Mouse (Mus musculus) adrenal gland, adult 8-10 months (tissue): ENCODE results near the gene Gm4450. TPM values are rescaled to one million over a fixed set of nuclear protein-coding genes. Genes with fewer than 3 reads are reported as not detected.
A peak's percentile ranks its signal among the peaks of the same experiment; 100 is the strongest.
"Not testable (repeated sequence)": the region's sequence is repeated elsewhere in the genome, so short reads cannot be mapped to it uniquely, and the experiment has no call there.

Source experiments
- DNase-seq: peaks from one replicate; pipeline ENCODE4 v3.0.0; 2022
- total RNA-seq, 4 experiments: library from RNA; stranded (reverse); gene quantifications; 2 replicates each; pipeline ENCODE4 v1.2.4; 2022

Gene Gm4450
- total RNA-seq = not detected

DNA sequence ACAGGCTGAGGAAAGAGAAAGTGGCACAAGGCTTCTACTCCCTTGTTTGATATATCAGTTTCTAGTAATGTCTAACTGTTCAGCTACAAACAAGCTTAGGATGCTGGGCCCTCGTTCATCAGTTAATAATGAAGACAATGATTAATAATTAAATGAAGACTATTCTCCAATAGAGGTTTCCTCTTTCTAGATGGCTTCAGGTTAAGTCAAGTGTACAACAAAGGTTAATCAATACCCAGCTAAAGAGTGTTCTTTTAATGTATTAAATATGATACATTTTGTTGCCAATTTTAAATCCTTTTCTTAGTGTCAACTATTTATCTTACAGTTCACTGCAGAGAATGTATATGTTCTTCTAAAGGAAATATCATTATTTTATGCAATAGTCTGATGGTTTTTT, at the start of gene Gm4450:
Gene Gm4450 (minus strand): TSS at position 101 of the 400 bp plus-strand sequence.
- not testable (repeated sequence) for DNase-seq

DNA sequence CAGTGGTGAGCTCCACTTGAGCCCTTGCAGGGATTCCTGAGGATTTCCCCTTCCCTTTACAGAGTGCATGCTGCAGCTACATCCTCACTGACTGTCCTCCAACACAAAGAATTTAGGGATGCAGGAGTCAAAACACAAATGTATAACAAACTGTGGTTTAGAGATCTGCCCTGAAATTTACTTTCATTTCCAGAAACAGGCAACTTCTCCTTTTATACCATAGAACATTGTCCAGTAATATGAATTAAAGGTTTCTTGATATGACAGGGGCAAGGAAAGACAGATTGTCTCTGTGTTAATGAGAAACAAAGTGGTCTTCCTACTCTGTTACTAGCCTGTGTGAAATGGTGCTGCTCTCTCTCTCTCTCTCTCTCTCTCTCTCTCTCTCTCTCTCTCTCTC, 40.5 kb upstream of the Gm4450 start:
- DNase-seq = not testable (repeated sequence)

DNA sequence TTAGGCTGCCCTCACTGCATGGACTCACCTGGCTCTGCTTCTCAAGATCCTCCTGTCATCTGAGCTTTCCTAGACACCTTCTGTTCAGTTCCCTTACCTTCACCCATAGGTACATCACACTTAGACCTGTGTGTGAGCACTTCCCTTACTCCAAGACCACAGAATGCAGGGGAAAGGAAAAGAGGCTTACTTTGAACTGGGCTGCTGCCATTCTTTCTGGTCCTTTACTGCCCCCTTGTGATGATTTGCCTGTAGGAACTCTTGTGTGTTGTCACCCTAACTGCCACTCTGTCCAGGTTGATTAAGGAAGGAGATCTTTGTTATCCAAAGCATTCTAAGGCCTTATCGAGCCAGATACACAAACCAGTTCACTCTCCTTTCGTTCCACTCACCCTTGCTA, 39.8 kb upstream of the Gm4450 start:
- not testable (repeated sequence) for DNase-seq

DNA sequence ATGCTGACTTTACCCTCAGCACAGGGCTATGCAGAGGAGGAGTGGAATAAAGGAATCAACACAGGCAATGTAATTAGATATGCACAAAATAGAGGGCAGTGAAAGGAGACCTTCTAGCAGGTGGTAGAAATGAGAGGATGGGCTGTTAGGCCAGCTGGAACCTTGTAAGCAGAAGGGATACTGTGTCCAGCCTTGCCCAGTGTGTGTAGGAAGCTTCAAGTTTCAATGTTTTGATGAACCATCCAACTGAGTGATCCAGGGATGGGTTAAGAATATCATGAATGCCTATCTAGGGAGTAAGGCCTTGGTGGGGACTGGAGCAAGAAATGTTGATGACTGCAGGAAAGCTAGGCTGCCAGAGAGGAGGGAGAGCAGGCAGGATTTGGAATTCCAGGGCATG, 38.1 kb upstream of the Gm4450 start:
- not testable (repeated sequence) for DNase-seq

DNA sequence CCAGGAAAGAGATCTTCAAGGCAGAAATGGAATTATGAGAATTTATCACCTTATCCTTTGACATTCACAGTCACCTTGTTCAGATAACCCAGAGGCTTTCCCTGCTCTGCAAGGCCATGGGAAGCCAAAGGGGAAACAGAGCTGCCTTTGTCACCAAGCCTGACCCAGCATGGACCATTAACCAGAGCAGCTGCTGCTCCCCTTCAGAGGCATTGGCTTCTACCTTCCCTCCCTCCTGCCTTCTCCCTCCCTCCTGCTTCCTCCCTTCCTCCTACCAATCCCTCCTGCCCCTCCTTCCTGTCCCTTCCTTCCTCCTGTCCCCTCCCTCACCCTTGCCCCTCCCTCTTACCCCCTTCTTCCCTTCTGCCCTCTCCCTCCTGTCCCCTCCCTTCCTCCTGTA, 37.3 kb upstream of the Gm4450 start:
- not testable (repeated sequence) for DNase-seq

DNA sequence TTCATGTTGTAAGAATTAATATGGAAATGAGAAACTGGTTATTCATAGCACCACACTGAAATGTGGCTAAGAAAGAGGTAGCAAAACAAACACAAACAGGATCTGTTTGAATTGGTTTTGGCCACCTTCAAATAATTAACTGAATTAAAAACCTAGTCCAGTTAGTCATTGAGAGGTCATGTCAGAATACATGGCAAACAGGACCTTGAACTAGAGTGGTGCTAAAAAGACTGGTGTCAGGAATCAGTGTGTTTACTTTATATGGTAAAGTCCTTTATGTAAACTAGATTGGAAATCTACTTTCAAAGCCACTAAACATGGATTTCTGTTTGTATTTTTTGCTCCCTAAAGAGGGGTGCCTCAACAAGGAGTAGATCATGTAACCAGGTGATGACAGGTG, 14.6 kb upstream of the Gm4450 start:
- DNase-seq = not testable (repeated sequence)

DNA sequence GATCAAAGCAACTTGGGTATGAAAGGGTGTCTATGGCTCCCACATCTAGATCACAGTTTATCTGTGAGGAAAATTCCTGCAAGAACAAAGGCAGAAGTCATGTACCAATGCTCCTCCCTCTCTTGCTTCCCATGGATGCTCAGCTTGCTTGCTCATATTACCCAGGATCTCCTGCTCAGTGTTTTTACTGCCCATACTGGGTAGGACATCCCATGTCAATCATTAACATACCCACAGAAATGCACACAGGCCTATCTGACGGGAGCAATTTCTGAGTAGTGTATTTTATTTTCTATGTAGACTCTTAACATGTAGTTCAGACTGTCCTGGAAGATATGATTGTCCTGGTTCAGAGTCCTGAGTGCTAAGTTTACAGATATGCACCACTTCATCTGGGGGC, 14.1 kb upstream of the Gm4450 start:
- DNase-seq = not testable (repeated sequence)

DNA sequence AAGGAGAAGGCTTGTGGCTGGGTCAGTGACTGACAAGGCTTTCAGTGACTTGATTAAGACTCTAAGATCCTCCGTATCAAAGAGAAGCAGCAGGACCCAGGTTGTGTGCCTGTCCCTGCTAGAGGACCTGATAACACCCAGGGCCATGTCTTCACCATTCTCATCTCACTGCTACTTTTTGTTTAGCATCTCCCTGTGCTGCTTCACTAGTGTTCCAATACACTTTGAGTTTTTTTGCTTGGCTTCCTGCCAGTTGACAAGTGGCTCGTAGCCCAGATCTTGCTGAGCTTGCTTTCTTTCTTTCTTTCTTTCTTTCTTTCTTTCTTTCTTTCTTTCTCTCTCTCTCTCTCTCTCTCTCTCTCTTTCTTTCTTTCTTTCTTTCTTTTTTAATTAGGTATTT, 12.4 kb upstream of the Gm4450 start:
- DNase-seq = not testable (repeated sequence)

DNA sequence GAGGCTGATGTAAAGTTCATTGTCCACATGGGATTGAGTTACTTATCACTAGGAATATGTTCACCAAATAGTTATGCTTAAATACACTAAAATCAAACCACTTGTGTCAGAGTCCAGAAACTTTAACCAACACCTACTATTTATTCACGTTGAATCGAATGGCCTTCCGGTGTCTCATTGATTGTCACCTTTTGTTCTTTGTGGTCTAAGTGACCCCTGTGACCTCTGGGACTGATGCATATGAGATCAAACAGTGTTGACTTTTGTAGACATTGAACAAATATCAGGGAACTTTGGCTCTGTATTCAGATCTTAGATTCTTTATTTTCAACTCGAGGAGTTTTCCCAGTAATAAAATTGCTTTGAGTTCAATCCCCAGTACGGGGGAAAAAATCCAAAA, 3.1 kb downstream of the Gm4450 start:
- not testable (repeated sequence) for DNase-seq

DNA sequence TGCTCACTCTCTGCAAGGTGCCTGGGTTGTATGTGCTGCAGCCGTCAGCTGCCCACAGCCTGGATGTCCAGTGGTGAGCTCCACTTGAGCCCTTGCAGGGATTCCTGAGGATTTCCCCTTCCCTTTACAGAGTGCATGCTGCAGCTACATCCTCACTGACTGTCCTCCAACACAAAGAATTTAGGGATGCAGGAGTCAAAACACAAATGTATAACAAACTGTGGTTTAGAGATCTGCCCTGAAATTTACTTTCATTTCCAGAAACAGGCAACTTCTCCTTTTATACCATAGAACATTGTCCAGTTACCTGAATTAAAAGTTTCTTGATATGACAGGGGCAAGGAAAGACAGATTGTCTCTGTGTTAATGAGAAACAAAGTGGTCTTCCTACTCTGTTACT, 13.0 kb downstream of the Gm4450 start:
- not testable (repeated sequence) for DNase-seq

DNA sequence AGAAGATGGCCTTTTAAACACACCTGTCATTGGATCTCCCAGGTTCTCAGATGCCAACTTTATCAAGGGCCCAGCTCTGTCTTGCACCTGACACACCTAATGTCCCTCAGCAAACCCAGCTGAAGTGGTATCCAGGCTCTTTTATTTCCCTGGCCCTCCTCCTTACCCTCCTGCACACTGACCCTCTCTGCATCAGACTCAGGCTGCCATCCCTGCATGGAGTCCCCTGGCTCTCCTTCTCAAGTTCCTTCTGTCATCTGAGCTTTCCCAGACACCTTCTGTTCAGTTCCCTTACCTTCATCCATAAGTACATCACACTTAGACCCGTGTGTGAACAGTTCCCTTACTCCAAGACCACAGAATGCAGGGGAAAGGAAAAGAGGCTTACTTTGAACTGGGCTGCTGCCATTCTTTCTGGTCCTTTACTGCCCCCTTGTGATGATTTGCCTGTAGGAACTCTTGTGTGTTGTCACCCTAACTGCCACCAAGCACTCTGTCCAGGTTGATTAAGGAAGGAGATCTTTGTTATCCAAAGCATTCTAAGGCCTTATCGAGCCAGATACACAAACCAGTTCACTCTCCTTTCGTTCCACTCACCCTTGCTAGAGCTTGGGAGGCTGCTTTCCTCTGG, 13.7 kb downstream of the Gm4450 start:
- not testable (repeated sequence) for DNase-seq

DNA sequence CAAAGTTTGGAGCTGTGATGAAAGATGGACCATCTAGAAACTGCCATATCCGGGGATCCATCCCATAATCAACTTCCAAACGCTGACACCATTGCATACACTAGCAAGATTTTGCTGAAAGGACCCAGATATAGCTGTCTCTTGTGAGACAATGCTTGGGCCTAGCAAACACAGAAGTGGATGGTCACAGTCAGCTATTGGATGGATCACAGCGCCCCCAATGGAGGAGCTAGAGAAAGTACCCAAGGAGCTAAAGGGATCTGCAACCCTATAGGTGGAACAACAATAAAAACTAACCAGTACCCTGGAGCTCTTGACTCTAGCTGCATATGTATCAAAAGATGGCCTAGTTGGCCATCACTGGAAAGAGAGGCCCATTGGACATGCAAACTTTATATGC, 14.7 kb downstream of the Gm4450 start:
- DNase-seq = not testable (repeated sequence)

DNA sequence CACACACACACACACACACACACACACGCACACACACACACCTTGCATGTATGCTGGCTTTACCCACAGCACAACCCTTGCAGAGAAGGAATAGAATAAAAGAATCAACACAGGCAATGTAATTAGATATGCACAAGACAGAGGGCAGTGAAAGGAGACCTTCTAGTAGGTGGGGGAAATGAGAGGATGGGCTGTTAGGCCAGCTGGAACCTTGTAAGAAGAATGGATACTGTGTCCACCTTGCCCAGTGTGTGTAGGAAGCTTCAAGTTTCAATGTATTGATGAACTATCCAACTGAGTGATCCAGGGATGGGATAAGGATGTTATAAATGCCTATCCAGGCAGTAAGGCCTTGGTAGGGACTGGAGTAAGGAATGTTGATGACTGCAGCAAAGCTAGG, 21.9 kb downstream of the Gm4450 start:
- DNase-seq = no peak

DNA sequence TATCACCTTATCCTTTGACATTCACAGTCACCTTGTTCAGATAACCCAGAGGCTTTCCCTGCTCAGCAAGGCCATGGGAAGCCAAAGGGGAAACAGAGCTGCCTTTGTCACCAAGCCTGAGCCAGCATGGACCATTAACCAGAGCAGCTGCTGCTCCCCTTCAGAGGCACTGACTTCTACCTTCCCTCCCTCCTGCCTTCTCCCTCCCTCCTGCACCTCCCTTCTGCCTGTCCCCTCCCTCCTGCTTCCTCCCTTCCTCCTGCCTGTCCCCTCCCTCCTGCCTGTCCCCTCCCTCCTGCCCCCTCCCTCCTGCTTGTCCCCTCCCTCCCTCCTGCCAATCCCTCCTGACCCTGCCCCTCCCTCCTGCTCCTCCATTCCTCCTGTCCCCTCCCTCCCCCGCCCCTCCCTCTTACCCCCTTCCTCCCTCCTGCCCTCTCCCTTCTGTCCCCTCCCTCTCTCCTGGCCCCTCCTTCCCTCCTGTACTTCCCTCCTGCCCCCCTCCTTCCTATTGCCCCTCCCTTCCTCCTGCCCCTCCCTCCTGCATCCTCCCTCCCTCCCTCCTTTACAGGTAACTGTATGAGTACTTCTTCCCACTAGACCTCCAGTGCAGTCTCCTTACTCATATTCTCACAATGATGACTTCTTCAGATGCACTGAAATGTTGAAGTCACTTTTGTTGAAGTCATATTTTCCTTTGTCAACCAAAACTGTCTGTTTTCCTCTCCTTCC, 22.7 kb downstream of the Gm4450 start:
- no peak for DNase-seq

DNA sequence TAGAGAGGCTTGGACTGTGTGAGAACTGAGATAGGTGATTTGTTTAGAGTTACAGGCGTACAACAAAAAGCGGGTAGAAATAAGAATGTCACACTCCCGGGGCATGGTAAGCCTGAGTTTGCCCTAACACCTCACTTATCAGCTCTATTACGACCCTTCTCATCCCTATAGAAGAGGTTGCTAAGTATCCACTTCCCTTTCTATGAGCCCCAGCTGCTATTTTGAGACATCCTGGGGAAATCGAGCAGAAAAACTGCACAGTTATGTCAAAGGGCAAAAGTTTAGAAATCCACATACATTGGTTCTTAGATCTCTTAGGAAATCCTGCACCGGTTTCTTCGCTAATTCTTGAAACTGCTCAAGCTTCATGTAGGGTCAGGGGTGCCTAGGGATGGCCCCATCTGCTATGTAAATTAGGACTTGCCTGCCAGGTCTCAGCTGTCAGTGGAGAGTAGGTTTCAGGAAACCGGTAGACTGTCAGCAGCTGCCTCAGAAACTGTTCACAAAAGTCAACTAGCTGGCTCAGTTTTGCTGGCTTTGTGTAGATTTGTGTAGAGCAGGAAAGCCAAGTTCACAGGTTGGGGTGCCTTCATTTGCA, 27.9 kb downstream of the Gm4450 start:
- DNase-seq = no peak

DNA sequence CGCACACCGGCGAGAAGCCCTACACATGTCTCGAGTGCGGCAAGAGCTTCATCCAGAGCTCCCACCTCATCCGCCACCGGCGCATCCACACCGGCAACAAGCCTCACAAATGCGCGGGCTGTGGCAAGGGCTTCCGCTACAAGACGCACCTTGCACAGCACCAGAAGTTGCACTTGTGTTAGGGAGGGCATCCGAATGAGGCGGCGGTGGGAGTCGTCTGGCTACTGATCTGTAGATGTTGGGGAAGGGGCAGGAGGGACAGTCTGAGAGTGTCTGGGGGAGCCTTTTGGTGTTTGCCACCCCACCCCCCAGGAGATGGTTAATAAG, 28.5 kb downstream of the Gm4450 start:
- DNase-seq = no peak

DNA sequence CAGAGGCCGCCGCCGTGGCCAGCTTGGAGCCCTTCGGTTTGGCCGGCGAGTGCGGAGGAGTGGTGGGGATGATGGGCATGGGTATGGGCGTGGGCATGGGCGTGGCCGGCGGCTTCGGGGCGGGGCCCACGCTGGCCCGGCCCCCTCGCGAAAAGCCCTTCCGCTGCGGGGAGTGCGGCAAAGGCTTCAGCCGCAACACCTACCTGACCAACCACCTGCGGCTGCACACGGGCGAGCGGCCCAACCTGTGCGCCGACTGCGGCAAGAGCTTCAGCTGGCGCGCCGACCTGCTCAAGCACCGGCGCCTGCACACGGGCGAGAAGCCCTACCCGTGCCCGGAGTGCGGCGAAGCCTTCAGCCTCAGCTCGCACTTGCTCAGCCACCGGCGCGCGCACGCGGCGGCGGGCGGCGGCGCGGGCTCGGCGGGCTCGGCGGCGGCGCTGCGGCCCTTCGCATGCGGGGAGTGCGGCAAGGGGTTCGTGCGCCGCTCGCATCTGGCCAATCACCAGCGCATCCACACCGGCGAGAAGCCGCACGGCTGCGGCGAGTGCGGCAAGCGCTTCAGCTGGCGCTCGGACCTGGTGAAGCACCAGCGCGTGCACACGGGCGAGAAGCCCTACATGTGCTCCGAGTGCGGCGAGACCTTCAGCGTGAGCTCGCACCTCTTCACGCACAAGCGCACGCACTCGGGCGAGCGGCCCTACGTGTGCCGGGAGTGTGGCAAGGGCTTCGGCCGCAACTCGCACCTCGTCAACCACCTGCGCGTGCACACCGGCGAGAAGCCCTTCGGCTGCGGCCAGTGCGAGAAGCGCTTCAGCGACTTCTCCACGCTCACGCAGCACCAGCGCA, 29.1 kb downstream of the Gm4450 start:
- peak; percentile 79 for DNase-seq

DNA sequence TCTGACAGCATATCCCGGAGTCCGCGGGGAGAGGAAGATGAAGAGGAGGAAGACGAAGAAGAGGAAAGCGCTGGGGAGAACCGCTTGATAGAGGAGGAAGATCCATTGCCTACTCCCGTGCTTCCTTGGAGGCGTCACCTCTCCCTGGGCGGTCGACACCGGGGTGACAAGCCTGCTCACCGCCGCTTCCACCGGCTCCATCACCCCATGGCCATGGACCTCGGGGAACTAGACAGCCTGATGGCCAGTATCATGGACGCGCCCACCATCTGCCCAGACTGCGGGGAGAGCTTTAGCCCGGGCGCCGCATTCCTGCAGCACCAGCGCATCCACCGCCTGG, 29.7 kb downstream of the Gm4450 start:
- no peak for DNase-seq

DNA sequence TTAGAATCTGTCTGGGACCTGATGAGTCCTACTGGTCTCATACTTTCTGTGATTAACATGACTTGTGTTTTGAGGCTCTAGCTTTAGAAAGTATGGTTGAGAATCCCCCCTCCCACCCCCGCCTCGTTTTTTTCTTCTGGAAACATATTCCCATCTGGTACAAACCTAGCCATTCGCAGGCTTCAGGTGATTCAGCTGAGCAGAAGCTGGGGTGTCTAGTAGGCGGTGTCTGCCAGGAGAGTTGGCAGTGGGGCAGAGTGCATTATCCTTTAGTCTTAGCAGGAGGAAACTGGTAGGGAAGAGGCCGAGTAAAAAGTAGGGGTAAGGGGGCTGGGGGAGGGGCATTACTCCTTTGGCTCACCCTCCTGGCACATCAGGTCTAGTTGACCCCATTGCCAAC, 30.2 kb downstream of the Gm4450 start:
- DNase-seq = no peak

DNA sequence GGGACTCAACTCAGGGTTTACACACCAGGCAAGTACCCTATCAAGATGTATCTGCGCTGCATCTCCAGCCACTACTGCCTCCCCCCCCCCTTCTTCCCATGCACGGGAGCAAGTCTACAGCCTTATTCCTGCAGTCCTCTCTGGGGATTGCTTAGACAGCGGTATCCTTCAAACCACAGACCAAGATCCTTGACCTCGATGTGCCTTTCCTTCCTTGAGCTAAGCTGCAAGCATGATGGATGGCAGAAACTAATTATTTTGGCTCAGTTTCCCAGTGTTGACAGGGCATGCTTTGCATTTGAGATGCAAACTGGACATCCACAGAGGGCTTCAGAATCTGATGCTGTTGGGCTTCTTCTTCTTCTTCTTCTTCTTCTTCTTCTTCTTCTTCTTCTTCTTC, 34.0 kb downstream of the Gm4450 start:
- DNase-seq = no peak

DNA sequence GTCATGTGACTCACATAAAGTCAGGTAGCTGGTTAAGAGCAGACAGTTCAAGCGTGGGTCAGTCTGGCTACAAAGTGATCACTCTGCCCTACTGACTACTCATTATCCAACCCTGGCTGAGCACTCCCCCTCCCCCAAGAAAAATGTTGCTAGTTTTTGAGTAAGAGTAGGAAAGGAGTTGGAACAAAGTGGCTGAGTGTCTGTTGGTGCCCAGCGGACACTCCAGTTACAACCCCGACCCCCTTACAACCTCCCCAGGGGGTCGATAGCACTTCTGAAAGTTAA, 37.2 kb downstream of the Gm4450 start:
- DNase-seq = no peak

DNA sequence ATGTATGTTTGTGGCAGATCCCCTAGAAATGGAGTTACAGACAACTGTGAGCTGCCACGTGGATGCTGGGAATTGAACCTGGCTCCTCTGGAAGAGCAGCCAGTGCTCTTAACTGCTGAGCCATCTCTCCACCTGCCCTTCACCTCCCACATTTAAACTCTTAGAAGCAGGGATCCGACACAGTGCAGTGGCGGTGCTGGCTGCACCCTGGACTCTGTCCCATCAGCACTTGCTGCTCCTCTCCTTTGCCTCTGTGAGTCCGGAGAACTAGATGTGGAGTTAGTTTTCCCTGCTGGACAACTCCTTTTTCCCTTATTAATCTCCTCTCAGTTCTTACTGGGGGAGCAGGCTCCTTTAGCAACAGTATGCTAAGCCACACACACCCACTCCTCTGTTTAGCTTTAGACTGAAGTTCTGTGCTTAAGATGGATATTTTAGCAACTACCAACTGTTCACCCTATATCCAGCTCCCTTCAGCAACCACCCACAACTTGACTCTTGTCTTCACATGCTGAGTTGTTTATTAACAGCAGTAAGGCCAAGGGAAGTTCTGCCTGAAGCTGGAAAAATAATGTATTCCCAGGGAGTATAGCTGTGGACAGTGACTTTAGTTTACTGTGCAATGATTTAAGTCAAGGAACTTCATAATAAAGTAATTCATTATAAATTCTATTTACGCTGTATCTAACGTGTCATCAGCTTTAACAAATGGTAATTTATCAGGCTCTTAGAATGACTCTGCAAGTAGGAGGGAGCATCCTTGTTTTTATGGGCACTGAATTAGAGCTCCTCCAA, 37.7 kb downstream of the Gm4450 start:
- no peak for DNase-seq

DNA sequence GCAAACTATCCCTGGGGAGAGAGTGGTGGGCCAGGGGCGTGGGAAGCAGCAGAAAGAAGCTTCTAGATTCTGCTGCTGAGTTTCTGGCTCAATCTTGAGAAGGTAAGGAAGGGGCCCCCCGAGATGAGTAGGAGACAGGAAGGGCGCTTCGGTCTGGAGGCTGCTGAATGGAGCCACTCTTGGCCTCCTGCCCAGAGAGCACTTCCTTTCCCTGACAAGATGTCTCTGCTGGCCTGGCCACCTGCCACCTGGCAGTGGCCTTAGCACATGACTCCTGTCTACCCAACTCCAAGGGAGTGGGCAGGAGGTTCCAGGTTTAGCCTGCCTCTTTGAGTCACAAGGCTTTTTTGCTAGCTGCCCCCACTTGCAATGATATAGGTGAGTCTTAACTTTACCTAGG, 39.6 kb downstream of the Gm4450 start:
- DNase-seq = peak; percentile 82
